Mouse (Mus musculus) kidney, embryonic 15.5 days (tissue): Measurements from ENCODE around the gene Il17rd. TPM values are rescaled to one million over a fixed set of nuclear protein-coding genes. Genes with fewer than 3 reads are reported as not detected.
A peak's percentile ranks its signal among the peaks of the same experiment; 100 is the strongest.

Source experiments
- ATAC-seq: fragments of 200-750 bp; cut with Nextera tagmentation; replicated peaks from 2 replicates; pipeline ENCODE4 v1.8.0; 2017; ENCODE audit warnings: moderate TSS enrichment; ENCODE audit not compliant: low FRiP score
- H3K27ac ChIP-seq: fragments of 300-500 bp; sonication (generic); 2 replicates; pipeline ENCODE4 v1.5.1; 2015; ENCODE audit warnings: mild to moderate bottlenecking, inconsistent platforms
- H3K27me3 ChIP-seq: fragments of 300-500 bp; sonication (generic); 2 replicates; pipeline ENCODE4 v1.6.1; 2015; ENCODE audit warnings: inconsistent platforms
- H3K36me3 ChIP-seq: fragments of 300-500 bp; sonication (generic); 2 replicates; pipeline ENCODE4 v1.6.1; 2015; ENCODE audit warnings: inconsistent platforms
- H3K4me1 ChIP-seq: fragments of 300-500 bp; sonication (generic); 2 replicates; pipeline ENCODE4 v1.6.1; 2015; ENCODE audit warnings: inconsistent platforms
- H3K4me2 ChIP-seq: fragments of 300-500 bp; sonication (generic); 2 replicates; pipeline ENCODE4 v1.6.1; 2015; ENCODE audit warnings: moderate library complexity, mild to moderate bottlenecking, inconsistent platforms
- H3K4me3 ChIP-seq: fragments of 300-500 bp; sonication (generic); replicated peaks from 2 replicates; pipeline ENCODE4 v1.5.1; 2015; ENCODE audit warnings: mild to moderate bottlenecking, inconsistent platforms
- H3K9ac ChIP-seq: fragments of 300-500 bp; sonication (generic); 2 replicates; pipeline ENCODE4 v1.6.1; 2015; ENCODE audit warnings: mild to moderate bottlenecking, inconsistent platforms
- H3K9me3 ChIP-seq: fragments of 300-500 bp; sonication (generic); replicated peaks from 2 replicates; pipeline ENCODE4 v1.6.1; 2016; ENCODE audit warnings: inconsistent platforms
- WGBS: fragments of 180-500 bp; shearing (Covaris S2); methylation state at CpG from one replicate; pipeline ENCODE4 v1.1.7; 2015; ENCODE audit warnings: mixed read lengths; 5-methylcytosine and 5-hydroxymethylcytosine counted together
- polyA plus RNA-seq: library from polyadenylated mRNA; unstranded; fragments of >200 nt; fragmentation: Nextera tagmentation; extraction: Ambion mirVana; gene quantifications from 2 replicates; pipeline ENCODE4 v1.2.1, GENCODE M21; 2015

The Il17rd gene
- polyA plus RNA-seq, 1 experiment from 2014 or later, result 5.9 TPM

DNA sequence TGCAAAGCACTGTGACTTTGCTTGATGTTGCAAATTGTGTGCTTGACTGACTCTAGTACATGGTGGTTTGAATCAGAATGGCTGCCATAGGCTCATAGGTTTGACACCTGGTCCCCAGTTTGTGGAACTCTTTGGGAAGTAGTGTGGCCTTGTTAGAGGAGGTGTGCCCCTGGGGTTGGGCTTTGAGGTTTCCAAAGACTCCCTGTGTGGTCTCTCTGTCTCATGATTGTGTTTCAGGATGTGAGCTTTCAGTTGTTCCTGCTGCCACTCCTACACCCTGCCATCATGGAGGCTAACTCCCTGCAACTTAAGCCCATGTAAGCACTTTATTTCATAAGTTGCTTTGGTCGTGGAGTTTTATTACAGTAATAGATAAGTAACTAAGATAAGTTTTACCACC, 91.9 kb downstream of the Il17rd start:
- no peak overlapping the region for H3K4me3 ChIP-seq
- WGBS, result 51% methylated on average over 1 of the region's 1 CpGs
- H3K27ac ChIP-seq, result no peak overlapping the region

DNA sequence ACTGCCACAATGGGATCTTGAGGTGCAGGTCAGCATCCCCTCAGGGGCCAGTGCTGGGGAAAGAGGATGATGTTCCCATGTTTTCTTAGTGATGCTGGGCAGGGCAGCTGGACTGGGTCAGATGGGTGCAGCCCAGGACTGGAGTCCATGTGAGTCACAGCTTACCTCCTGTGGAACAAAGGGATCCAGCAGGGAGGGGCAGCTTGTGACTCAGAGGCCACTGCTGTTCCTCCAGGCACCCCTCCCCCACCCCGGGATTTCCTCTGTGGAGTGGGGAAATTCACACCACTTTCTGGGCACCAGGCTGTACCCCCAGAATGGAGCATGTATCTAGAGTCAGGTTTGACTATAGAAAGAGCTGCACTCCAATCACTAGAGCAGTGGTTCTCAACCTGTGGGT, 92.8 kb downstream of the Il17rd start:
- Histone ChIP-seq H3K27ac (no peak overlapping the region), H3K4me2 (no peak overlapping the region), H3K4me3 (no peak overlapping the region), H3K9me3 (no peaks in the 10 kb centered on the region), H3K9ac (no peak overlapping the region), H3K4me1 (no peaks in the 10 kb centered on the region), H3K36me3 (no peaks in the 10 kb centered on the region), H3K27me3 (no peaks in the 10 kb centered on the region)
- WGBS, result 70% methylated on average over 1 of the region's 1 CpGs
- ATAC-seq, result no peak

More for the DNA sequence above, 91.9 kb downstream of the Il17rd start:
- Histone ChIP-seq H3K9ac (no peak overlapping the region), H3K9me3 (no peaks in the 10 kb centered on the region), H3K36me3 (no peaks in the 10 kb centered on the region), H3K4me1 (no peaks in the 10 kb centered on the region), H3K4me2 (no peak overlapping the region), H3K27me3 (no peaks in the 10 kb centered on the region)
- ATAC-seq, result no peak

GRCm38 (mm10) chr14:27138891-27139290, 100.2 kb downstream of the Il17rd start:
- no peak overlapping the region for H3K4me3 ChIP-seq
- no peaks in the 10 kb centered on the region for H3K36me3 ChIP-seq
- H3K27me3 ChIP-seq, result no peaks in the 10 kb centered on the region
- no peak overlapping the region for H3K9ac ChIP-seq
- ATAC-seq, result peak; percentile 66; the same call in 1 of the 2 replicates
- H3K4me2 ChIP-seq, result no peak overlapping the region
- H3K27ac ChIP-seq, result no peak overlapping the region
- 80% methylated on average over 9 of the region's 9 CpGs for WGBS
- H3K9me3 ChIP-seq, result no peaks in the 10 kb centered on the region
- no peaks in the 10 kb centered on the region for H3K4me1 ChIP-seq

DNA sequence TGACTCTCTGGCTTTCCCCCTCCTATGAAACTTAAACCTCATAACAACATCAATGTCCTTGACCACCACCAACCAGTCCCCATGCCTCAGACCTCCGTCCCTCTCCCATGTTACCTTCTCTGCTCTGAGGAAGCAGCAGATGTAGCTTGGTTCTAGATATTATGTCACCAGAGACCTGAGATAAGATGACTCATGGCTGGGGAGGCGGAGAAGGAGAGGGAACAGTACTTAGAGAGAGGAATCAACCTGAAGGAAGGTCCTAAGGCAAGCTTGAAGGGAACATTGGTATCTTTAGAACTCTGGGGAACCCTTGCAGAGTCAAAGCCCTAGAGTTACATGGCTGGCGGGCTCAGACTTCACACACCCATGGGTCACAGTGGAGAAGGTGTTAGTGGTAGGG, 101.2 kb downstream of the Il17rd start:
- Histone ChIP-seq H3K36me3 (no peaks in the 10 kb centered on the region), H3K4me1 (peaks cover 3% of the 10 kb centered on the region), H3K4me2 (no peak overlapping the region), H3K9me3 (no peaks in the 10 kb centered on the region), H3K4me3 (no peak overlapping the region), H3K27ac (no peak overlapping the region), H3K9ac (no peak overlapping the region), H3K27me3 (no peaks in the 10 kb centered on the region)
- no peak for ATAC-seq
- WGBS, result 84% methylated on average over 3 of the region's 3 CpGs

- H3K9ac ChIP-seq, result no peak overlapping the region
- no peak overlapping the region for H3K27ac ChIP-seq
- whole genome bisulfite sequencing, result 33% methylated on average over 3 of the region's 3 CpGs
- H3K9me3 ChIP-seq, result no peaks in the 10 kb centered on the region
- ATAC-seq, result no peak
- H3K36me3 ChIP-seq, result no peaks in the 10 kb centered on the region
- no peaks in the 10 kb centered on the region for H3K27me3 ChIP-seq
- peaks cover 11% of the 10 kb centered on the region for H3K4me1 ChIP-seq
- H3K4me3 ChIP-seq, result no peak overlapping the region
- H3K4me2 ChIP-seq, result no peak overlapping the region
Observed at GRCm38 (mm10) chr14:27141486-27141885, 102.7 kb downstream of the Il17rd start.

DNA sequence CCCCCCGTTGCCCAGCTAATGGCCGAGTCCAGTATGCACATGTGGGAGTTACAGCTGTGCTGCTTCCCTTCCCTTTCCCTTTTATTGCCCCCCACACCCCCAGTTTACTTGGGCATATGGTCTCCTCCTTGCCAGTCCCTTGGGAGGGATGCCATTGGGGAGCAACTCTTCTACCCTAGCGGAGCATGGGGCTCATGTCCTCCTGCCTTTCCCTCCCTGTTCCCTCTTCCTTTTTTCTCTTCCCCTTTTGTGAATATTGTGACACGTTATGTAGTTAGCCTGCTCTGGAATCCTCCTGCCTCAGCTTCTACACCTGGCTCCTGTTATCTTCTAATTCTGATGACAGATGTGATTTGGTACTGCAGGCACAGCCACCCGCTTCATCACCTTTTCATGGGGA, 103.9 kb downstream of the Il17rd start:
- Histone ChIP-seq H3K27ac (no peak overlapping the region), H3K36me3 (no peaks in the 10 kb centered on the region), H3K4me3 (no peak overlapping the region), H3K4me2 (no peak overlapping the region), H3K27me3 (no peaks in the 10 kb centered on the region), H3K9ac (no peak overlapping the region), H3K9me3 (no peaks in the 10 kb centered on the region), H3K4me1 (peaks cover 11% of the 10 kb centered on the region)
- ATAC-seq, result no peak
- WGBS, result 76% methylated on average over 5 of the region's 5 CpGs

- WGBS, result 45% methylated on average over 8 of the region's 8 CpGs
- no peaks in the 10 kb centered on the region for H3K27me3 ChIP-seq
- peaks cover 11% of the 10 kb centered on the region for H3K4me1 ChIP-seq
- H3K27ac ChIP-seq, result peak overlapping the region; percentile 29
- H3K9me3 ChIP-seq, result no peaks in the 10 kb centered on the region
- no peak overlapping the region for H3K9ac ChIP-seq
- ATAC-seq, result peak; percentile 63
- no peak overlapping the region for H3K4me2 ChIP-seq
- no peak overlapping the region for H3K4me3 ChIP-seq
- H3K36me3 ChIP-seq, result no peaks in the 10 kb centered on the region
Observed at GRCm38 (mm10) chr14:27145171-27146045, 106.7 kb downstream of the Il17rd start.

GRCm38 (mm10) chr14:27147726-27148125, 109.0 kb downstream of the Il17rd start:
- Histone ChIP-seq H3K9ac (no peak overlapping the region), H3K27ac (no peak overlapping the region), H3K9me3 (no peaks in the 10 kb centered on the region), H3K36me3 (no peaks in the 10 kb centered on the region), H3K4me1 (peaks cover 18% of the 10 kb centered on the region), H3K4me3 (no peak overlapping the region), H3K27me3 (no peaks in the 10 kb centered on the region), H3K4me2 (no peak overlapping the region)
- 90% methylated on average over 7 of the region's 7 CpGs for WGBS
- no peak for ATAC-seq

DNA sequence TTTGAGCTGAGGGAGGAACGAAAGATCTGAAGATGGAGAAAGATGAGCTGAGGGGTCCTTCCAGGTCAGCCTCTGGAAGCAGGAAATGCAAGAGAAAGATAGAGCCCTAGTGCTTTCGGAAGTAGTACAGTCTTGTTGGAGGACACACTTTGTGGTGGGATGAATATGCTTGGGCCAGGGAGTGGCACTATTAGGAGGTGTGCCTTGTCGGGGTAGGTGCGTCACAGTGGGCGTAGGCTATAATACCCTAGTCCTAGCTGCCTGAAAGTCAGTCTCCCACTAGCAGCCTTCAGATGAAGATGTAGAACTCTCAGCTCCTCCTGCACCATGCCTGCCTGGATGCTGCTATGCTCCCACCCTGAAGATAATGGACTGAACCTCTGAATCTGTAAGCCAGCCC, 110.7 kb downstream of the Il17rd start:
- H3K27ac ChIP-seq, result no peak overlapping the region
- H3K36me3 ChIP-seq, result no peaks in the 10 kb centered on the region
- no peak overlapping the region for H3K4me3 ChIP-seq
- peaks cover 18% of the 10 kb centered on the region for H3K4me1 ChIP-seq
- no peaks in the 10 kb centered on the region for H3K27me3 ChIP-seq
- H3K4me2 ChIP-seq, result no peak overlapping the region
- no peak for ATAC-seq
- WGBS, result 87% methylated on average over 5 of the region's 5 CpGs
- no peak overlapping the region for H3K9ac ChIP-seq
- no peaks in the 10 kb centered on the region for H3K9me3 ChIP-seq

DNA sequence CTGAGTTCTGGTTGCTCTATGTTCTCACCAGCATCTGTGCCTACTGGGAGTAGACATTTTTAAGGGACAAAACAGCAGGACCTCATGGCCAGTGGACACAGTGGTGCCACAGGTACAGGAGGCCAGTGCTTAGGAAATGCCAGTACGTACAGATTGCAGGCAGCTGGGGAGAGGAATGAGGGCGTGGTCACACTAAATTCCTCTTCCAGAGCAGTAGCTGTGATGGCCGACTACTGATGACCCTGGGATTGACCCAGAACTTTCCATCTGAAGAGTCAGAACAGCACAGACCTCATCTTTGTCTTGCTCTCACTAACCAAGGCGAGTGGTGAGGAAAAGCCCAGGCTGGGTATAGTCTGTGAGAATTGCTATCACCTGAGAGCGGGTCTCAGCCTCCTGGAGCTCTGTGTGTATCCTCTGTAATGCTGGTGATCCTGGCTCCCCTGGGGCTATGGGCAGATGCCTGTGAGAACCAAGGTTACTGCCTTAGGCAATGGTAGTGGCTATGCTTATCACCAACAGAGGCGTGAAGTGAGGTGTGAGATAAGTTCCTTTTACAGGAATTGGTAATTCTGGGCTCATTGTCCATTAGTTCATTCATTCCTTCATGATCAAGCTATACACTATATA, 111.4 kb downstream of the Il17rd start:
- Histone ChIP-seq H3K27ac (no peak overlapping the region), H3K9ac (no peak overlapping the region), H3K4me1 (peaks cover 14% of the 10 kb centered on the region), H3K36me3 (no peaks in the 10 kb centered on the region), H3K27me3 (no peaks in the 10 kb centered on the region), H3K4me3 (no peak overlapping the region), H3K4me2 (no peak overlapping the region), H3K9me3 (no peaks in the 10 kb centered on the region)
- 58% methylated on average over 6 of the region's 6 CpGs for WGBS
- no peak for ATAC-seq

GRCm38 (mm10) chr14:27151432-27151831, 112.7 kb downstream of the Il17rd start:
- WGBS, result 36% methylated on average over 8 of the region's 8 CpGs
- no peaks in the 10 kb centered on the region for H3K9me3 ChIP-seq
- no peaks in the 10 kb centered on the region for H3K27me3 ChIP-seq
- no peak overlapping the region for H3K4me2 ChIP-seq
- peak; percentile 36; the same call in 1 of the 2 replicates for ATAC-seq
- H3K27ac ChIP-seq, result no peak overlapping the region
- no peaks in the 10 kb centered on the region for H3K36me3 ChIP-seq
- H3K9ac ChIP-seq, result no peak overlapping the region
- 0 out of 2 replicates have a peak, but pooled peaks cover 7% of the 10 kb centered on the region for H3K4me1 ChIP-seq
- H3K4me3 ChIP-seq, result no peak overlapping the region

DNA sequence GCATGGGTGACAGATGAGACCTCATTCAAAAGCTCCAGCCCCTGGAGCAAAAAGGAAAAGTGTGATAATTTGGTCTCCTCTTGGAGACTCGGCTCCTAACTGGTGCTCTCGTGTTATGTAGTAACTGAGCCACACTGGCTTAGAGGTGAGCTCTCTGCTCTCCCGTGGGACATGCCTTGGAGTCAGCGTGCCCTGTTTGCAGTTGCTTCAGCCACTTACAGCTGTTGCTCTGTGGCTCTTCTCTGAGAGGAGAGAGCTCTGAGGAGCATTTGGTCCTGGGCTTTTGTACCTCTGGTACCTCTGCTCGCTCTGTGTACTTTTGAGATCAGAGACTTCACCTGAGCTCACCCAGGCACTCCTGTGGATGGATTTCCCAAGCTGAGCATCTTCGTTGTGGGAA, 116.3 kb downstream of the Il17rd start:
- Histone ChIP-seq H3K4me2 (no peak overlapping the region), H3K9me3 (no peaks in the 10 kb centered on the region), H3K4me1 (0 out of 2 replicates have a peak, but pooled peaks cover 7% of the 10 kb centered on the region), H3K27ac (no peak overlapping the region), H3K9ac (no peak overlapping the region), H3K4me3 (no peak overlapping the region), H3K36me3 (no peaks in the 10 kb centered on the region), H3K27me3 (no peaks in the 10 kb centered on the region)
- ATAC-seq, result no peak
- 73% methylated on average over 6 of the region's 6 CpGs for WGBS
